Mouse (Mus musculus) stomach, embryonic 15.5 days (tissue): ENCODE data around the gene Ap1b1. TPM values are rescaled to one million over a fixed set of nuclear protein-coding genes. Genes with fewer than 3 reads are reported as not detected.
"Not testable (repeated sequence)": the region's sequence is repeated elsewhere in the genome, so short reads cannot be mapped to it uniquely, and the experiment has no call there.

Experiments used
- ATAC-seq: fragments of 200-750 bp; cut with Nextera tagmentation; 2 replicates; pipeline ENCODE4 v1.8.0; 2017; ENCODE audit warnings: low read depth, moderate number of reproducible peaks, moderate TSS enrichment; ENCODE audit not compliant: insufficient read depth, low FRiP score
- H3K27ac ChIP-seq: fragments of 300-500 bp; sonication (generic); 2 replicates; pipeline ENCODE4 v1.5.1; 2015; ENCODE audit warnings: mild to moderate bottlenecking, inconsistent platforms
- H3K27me3 ChIP-seq: fragments of 300-500 bp; sonication (generic); replicated peaks from 2 replicates; pipeline ENCODE4 v1.6.1; 2015; ENCODE audit warnings: inconsistent platforms
- H3K36me3 ChIP-seq: fragments of 300-500 bp; sonication (generic); 2 replicates; pipeline ENCODE4 v1.6.1; 2015; ENCODE audit warnings: inconsistent platforms
- H3K4me1 ChIP-seq: fragments of 300-500 bp; sonication (generic); 2 replicates; pipeline ENCODE4 v1.6.1; 2015; ENCODE audit warnings: inconsistent platforms
- H3K4me2 ChIP-seq: fragments of 300-500 bp; sonication (generic); 2 replicates; pipeline ENCODE4 v1.6.1; 2015; ENCODE audit warnings: mild to moderate bottlenecking, inconsistent platforms
- H3K4me3 ChIP-seq: fragments of 300-500 bp; sonication (generic); replicated peaks from 2 replicates; pipeline ENCODE4 v1.5.1; 2015; ENCODE audit warnings: inconsistent platforms
- H3K9ac ChIP-seq: fragments of 300-500 bp; sonication (generic); 2 replicates; pipeline ENCODE4 v1.6.1; 2015; ENCODE audit warnings: inconsistent platforms
- H3K9me3 ChIP-seq: fragments of 300-500 bp; sonication (generic); 2 replicates; pipeline ENCODE4 v1.6.1; 2016; ENCODE audit warnings: inconsistent platforms
- WGBS: fragments of 180-500 bp; shearing (Covaris S2); methylation state at CpG from one replicate; pipeline ENCODE4 v1.1.7; 2015; 5-methylcytosine and 5-hydroxymethylcytosine counted together
- microRNA-seq: library from miRNA; unstranded; fragments of <30 nt; microRNA quantifications from one replicate; pipeline ENCODE4, GENCODE M21; 2016
- polyA plus RNA-seq: library from polyadenylated mRNA; unstranded; fragments of >200 nt; fragmentation: Nextera tagmentation; extraction: Ambion mirVana; gene quantifications from 2 replicates; pipeline ENCODE4 v1.2.1, GENCODE M21; 2015

Ap1b1 gene
- polyA plus RNA-seq, 1 experiment from 2014 or later: 57.5 TPM

DNA sequence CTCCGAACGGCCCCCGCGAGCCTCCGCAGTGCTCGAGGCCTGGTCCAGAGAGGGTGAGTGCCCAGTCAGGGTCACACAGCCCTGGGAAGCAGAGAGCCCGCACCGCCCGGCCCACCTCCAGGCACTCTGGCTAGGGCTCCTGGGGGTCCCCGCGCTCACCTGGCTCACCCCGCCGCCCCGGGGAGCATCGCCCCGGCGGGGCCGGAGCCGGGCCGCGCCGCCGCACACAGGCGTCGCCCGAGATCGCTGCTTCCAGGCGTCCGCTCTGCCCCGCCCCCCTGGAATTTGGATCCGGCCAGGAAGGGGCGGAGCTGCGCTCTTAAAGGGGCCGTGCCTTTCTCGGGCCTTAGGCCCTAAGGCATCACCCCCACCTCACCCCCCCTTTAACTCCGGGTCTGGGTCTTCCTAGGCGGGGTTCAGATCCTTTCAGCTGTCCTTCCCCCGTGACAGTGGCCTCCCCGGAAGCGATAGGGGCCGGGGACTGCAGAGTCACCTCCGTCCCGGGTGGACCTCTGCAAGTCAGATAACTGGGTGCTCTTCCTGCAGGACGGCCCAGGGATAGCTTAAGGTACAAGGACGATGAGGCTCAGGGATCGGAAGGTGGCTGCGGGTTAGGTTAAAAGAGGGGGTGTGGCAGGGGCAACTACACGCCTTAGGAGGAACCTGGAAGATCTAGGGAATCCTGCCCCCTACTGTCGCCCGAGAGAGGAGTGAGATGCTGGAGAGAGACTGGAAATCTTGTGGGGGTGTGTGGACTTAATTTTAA, 78.6 kb downstream of the Ap1b1 start, which contains the start of gene Gas2l1:
TSS of gene Gas2l1 (minus strand) at position 272 of the 766 bp plus-strand sequence.
- under 1% methylated on average over 50 of the region's 50 CpGs for WGBS
- Histone ChIP-seq H3K4me2 (peak within 1 kb of the TSS; percentile 98), H3K4me1 (peaks cover 42% of the 10 kb centered on the region), H3K9me3 (no peaks in the 10 kb centered on the region), H3K36me3 (peaks cover 19% of the 10 kb centered on the region), H3K27me3 (peaks cover 20% of the 10 kb centered on the region), H3K4me3 (peak within 1 kb of the TSS; percentile 87), H3K9ac (peak within 1 kb of the TSS; percentile 77), H3K27ac (peak within 1 kb of the TSS; percentile 63; the same call in 1 of the 2 replicates)
- peak; percentile 74 for ATAC-seq

DNA sequence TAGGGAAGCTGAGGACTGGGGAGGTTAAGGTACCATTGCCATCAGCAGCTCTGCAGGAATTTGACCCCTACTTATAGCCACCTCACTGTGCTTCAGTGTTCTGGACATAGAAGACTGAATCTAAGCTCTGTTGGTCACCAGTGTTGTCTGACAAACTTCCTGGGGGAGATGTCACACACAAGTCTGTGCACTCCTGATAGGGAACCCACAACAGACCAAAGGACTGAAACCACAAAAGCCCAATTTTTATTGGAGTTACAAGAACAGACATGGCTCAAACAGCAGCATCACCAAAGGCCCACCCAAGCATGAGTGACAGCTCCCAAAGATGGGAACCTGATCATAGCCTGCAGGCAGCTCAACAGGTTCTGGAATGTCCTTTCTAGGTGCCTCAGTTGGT, 80.4 kb downstream of the Ap1b1 start:
- H3K36me3 ChIP-seq: peaks cover 34% of the 10 kb centered on the region
- 0 out of 2 replicates have a peak, but pooled peaks cover 7% of the 10 kb centered on the region for H3K27me3 ChIP-seq
- ATAC-seq: no peak

DNA sequence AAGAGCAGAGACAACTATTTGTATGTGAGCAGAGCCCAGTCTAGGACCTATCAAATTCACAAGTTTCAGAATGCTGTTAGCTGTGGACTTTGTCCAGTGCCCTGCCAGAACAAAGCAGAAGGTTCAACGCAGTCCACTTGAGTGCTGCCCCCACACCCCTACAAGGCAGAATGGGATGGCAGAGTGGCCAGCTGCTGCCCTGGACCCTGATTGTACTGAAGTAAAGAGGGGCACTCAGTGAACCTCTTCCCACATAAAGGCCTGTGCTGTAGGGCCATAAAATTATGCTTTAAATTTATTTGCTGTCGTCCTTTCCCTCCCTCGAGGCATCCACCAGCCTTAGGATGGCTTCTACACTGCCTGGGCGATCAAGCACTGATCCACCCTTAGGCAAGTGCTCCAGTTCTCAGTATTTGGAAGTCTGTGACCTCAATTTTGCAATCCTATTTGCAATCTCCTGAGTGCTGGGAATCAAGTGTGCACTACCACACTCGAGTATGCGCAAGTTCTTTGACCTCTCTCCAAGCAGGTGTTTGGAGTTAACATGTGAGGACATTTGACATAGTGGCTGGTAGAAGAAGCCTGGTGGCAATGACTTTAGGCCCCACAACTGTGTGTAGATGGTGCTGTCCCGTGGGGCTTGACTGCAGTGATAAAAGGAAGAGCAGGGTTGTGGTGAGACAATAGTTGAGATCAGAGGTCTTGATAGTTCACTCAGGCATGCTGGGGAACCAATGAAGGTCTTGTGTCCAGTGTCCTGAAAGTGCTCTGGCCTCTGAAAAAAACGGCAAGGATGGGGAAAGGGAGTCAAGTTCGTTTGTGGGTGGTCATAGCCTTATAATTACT, 81.7 kb downstream of the Ap1b1 start:
- Histone ChIP-seq H3K4me2 (no peak overlapping the region), H3K27ac (no peak overlapping the region), H3K27me3 (0 out of 2 replicates have a peak, but pooled peaks cover 2% of the 10 kb centered on the region), H3K4me1 (peaks cover 17% of the 10 kb centered on the region), H3K36me3 (peaks cover 45% of the 10 kb centered on the region), H3K4me3 (no peak overlapping the region), H3K9me3 (no peaks in the 10 kb centered on the region), H3K9ac (no peak overlapping the region)
- ATAC-seq: no peak
- WGBS: 78% methylated on average over 9 of the region's 9 CpGs

More for the DNA sequence above, 80.4 kb downstream of the Ap1b1 start:
- Histone ChIP-seq H3K9me3 (no peaks in the 10 kb centered on the region), H3K4me3 (no peak overlapping the region), H3K27ac (no peak overlapping the region), H3K4me1 (peaks cover 29% of the 10 kb centered on the region), H3K4me2 (no peak overlapping the region), H3K9ac (no peak overlapping the region)

DNA sequence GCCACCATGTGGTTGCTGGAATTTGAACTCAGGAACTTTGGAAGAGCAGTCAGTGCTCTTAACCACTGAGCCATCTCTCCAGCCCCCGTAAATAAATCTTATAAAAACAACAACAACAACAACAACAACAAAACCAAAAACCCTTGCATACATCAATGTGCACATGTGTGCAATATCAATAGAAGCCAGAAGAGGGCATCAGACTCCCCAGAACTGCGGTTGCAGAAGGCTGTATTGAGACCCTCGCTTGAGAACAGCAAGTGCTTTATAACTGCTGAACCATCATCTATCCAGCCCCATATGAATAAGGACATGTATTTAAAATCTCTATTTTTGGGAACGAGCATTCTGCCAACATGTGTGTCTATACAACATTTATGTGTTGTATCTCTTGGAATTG, 88.3 kb downstream of the Ap1b1 start:
- H3K4me2 ChIP-seq: no peak overlapping the region
- peaks cover 68% of the 10 kb centered on the region for H3K36me3 ChIP-seq
- H3K4me3 ChIP-seq: no peak overlapping the region
- H3K27ac ChIP-seq: no peak overlapping the region
- H3K9ac ChIP-seq: no peak overlapping the region
- no peaks in the 10 kb centered on the region for H3K27me3 ChIP-seq
- no peaks in the 10 kb centered on the region for H3K9me3 ChIP-seq
- WGBS: 67% methylated on average over 4 of the region's 4 CpGs
- ATAC-seq: no peak
- no peaks in the 10 kb centered on the region for H3K4me1 ChIP-seq

DNA sequence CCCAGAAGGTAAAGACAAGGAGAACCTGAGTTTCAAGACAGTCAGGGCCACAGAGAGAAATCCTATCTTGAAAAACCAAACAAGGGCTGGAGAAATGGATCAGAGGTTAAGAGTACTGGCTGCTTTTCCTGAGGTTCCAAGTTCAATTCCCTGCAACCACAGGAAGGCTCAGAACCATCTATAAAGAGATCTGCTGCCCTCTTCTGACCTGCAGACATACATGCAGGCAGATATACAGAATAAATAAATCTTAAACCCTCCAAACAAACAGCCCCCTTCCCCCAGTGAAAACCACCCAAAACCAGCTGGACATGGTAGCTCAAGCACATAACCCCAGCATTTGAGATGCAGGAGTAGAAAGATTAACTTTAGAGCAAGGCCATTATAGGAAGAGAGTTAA, 89.1 kb downstream of the Ap1b1 start:
- no peak overlapping the region for H3K9ac ChIP-seq
- no peak overlapping the region for H3K27ac ChIP-seq
- H3K9me3 ChIP-seq: no peaks in the 10 kb centered on the region
- H3K36me3 ChIP-seq: peaks cover 67% of the 10 kb centered on the region
- H3K4me1 ChIP-seq: no peaks in the 10 kb centered on the region
- H3K4me3 ChIP-seq: no peak overlapping the region
- no peak overlapping the region for H3K4me2 ChIP-seq
- no peaks in the 10 kb centered on the region for H3K27me3 ChIP-seq
- no peak for ATAC-seq

DNA sequence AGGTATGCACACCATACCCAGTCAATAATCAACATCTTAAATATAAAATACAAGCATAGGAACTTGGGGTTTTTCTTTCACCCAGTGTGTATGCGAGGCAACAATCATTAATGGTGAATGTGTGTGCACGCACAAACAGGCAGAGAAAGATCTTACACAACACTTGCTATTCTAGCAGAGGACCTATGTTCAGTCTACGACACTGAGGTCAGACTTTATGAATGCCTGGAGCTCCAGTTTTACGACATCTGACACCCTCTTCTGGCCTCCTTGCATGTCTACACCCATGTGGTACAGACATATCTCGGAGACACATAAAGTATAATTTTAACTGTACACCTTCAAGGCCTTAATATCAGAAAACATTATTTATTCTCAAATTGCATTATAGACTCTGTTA, 90.2 kb downstream of the Ap1b1 start:
- H3K36me3 ChIP-seq: peaks cover 63% of the 10 kb centered on the region
- not testable (repeated sequence) for H3K27me3 ChIP-seq, H3K9ac ChIP-seq, H3K27ac ChIP-seq, ATAC-seq, H3K4me1 ChIP-seq, H3K4me3 ChIP-seq, H3K9me3 ChIP-seq, H3K4me2 ChIP-seq
- 89% methylated on average over 4 of the region's 5 CpGs for WGBS

DNA sequence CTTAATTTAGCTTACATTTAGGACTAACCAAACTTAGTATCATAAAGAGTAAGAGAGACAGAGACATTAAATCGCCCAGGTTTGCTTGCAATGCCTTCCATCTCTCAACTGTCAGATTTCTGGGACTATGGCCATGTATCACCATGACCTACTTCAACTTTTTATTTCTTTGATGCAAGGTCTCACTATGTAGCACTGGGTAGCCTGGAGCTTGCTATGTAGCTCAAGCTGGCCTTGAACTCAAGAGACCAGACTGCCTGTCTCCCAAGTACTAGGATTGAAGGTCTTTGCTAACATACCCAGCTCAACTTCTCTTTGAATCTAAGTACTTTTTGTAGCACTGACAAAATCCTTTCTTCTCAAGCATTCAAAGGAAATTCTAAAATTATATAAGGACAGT, 102.5 kb downstream of the Ap1b1 start:
- 93% methylated on average over 1 of the region's 1 CpGs for WGBS
- H3K36me3 ChIP-seq: peaks cover 57% of the 10 kb centered on the region
- ATAC-seq: no peak

DNA sequence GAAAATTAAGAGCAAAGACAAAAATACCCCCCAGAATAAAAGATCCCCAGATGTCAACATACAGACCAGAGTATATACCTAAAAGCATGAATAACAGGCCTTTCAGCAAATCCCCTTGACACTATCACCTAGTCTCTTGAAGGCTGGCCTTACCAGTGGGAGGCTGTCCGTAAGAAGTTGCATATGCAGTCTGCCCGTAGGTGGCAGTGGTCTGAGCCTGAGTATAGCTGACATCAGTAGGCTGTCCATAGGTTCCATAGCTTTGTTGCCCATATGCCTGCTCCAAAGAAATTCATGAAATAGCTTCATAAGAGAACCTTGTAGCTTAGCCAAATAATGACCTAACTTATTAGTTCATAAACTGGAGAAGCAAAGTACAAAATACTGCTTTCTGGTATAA, 105.1 kb downstream of the Ap1b1 start:
- ATAC-seq: no peak
- no peak overlapping the region for H3K4me2 ChIP-seq
- H3K9me3 ChIP-seq: no peaks in the 10 kb centered on the region
- H3K36me3 ChIP-seq: peaks cover 40% of the 10 kb centered on the region
- no peak overlapping the region for H3K27ac ChIP-seq
- H3K9ac ChIP-seq: no peak overlapping the region
- 36% methylated on average over 2 of the region's 2 CpGs for WGBS
- no peak overlapping the region for H3K4me3 ChIP-seq
- H3K27me3 ChIP-seq: no peaks in the 10 kb centered on the region
- 0 out of 2 replicates have a peak, but pooled peaks cover 3% of the 10 kb centered on the region for H3K4me1 ChIP-seq

More for the DNA sequence above, 102.5 kb downstream of the Ap1b1 start:
- H3K4me2 ChIP-seq: no peak overlapping the region
- H3K27me3 ChIP-seq: no peaks in the 10 kb centered on the region
- H3K9me3 ChIP-seq: no peaks in the 10 kb centered on the region
- no peak overlapping the region for H3K27ac ChIP-seq
- no peak overlapping the region for H3K4me3 ChIP-seq
- 0 out of 2 replicates have a peak, but pooled peaks cover under 1% of the 10 kb centered on the region for H3K4me1 ChIP-seq
- H3K9ac ChIP-seq: no peak overlapping the region

Small RNA genes within 50 kb of the gene (microRNA-seq; reads per million reads assigned to microRNA genes)
- gene Gm47296: 0.58 reads per million

Other genes starting within 250 kb of the Ap1b1 start
- gene Cabp7, start 240.0 kb upstream of the Ap1b1 start, polyA plus RNA-seq: 0.17 and 0.32 TPM in 2 replicates
- gene Nf2, start 137.3 kb upstream of the Ap1b1 start, polyA plus RNA-seq: 38.6 and 48.1 TPM in 2 replicates
- gene Nipsnap1, start 112.9 kb upstream of the Ap1b1 start, polyA plus RNA-seq: 64.1 and 68.6 TPM in 2 replicates
- 30.4 and 31.9 TPM in 2 replicates for gene Thoc5, start 91.5 kb upstream of the Ap1b1 start, polyA plus RNA-seq
- 0.50 and 0.75 TPM in 2 replicates for gene Nefh, start 38.8 kb upstream of the Ap1b1 start, polyA plus RNA-seq
- 0.71 and 1.3 TPM in 2 replicates for gene Rasl10a, start 71.3 kb downstream of the Ap1b1 start, polyA plus RNA-seq
- gene Gas2l1, start 78.5 kb downstream of the Ap1b1 start, polyA plus RNA-seq: 26.3 and 28.9 TPM in 2 replicates
- gene Rhbdd3, start 112.1 kb downstream of the Ap1b1 start, polyA plus RNA-seq: 27.0 and 28.4 TPM in 2 replicates
- 605 and 630 TPM in 2 replicates for gene Ewsr1, start 112.4 kb downstream of the Ap1b1 start, polyA plus RNA-seq
- 64.2 and 77.2 TPM in 2 replicates for gene Emid1, start 165.4 kb downstream of the Ap1b1 start, polyA plus RNA-seq